ENCODE assay signal across 10 mouse cellular contexts in the genomic region with DNA sequence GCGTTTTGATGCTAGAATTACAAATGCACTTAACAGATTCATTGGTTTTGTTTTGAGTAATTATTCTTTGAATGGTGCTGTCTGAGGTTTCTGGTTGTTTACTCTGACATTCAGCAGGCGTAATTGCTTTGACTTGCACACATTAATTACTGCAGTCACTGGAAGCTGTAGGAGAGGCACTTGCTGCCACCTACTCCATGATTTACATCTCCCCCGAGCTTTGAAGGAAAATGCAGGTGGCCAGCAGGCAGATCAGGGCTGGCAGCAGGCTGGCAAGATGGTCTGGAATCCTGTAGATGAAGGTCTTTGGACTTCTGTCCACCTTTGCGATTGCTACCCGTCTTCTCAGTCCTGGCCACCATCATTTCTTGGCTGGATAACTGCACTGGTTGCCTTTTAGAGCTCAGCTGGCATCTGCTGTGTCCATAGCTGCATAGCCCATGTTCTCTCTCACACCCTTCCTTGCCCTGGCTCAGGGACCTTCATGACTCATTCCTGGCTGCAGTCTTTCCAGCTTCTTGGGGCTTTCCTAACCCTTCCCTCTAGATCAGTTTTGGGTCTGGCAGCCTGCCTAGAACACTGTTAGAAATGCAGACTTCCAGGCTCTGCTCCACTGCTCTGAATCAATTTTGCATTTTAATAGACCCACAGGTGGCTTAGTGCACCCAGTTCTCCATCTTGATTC.
DNase-seq lines count a peak whose midpoint lies in the region; ATAC-seq and TF ChIP-seq lines count a peak whose summit lies in the region.
"Had no signal": no experiment of that assay in that cellular context is flagged by ENCODE, and none has a peak within 500 bp of the region (broad histone marks: within the 10 kb centered on the region; RNA-seq: fewer than 3 reads in every experiment).

No protein-coding gene starts in this region.

- H3K4me3 ChIP-seq in hindbrain, embryonic 13.5 days: no peak overlapping the region
- H3K4me3 ChIP-seq in hindbrain, embryonic 11.5 days (ENCODE audit: low read depth, low read length): no peak overlapping the region
- H3K4me3 ChIP-seq in liver, postnatal 0 days (ENCODE audit: low read depth, low read length): no peak overlapping the region
- H3K4me3 ChIP-seq: embryonic facial prominence, embryonic 12.5 days; limb, embryonic 12.5 days had no signal

- TF ChIP-seq EP300 in liver, postnatal 0 days (IDR thresholded peaks at IDR 0.05; ENCODE audit: low read depth): no peak

- no peak for DNase-seq in hindbrain, embryonic 11.5 days (ENCODE audit: low spot score)
- peak; percentile 73 for DNase-seq in adrenal gland, adult 8-10 months
- DNase-seq in gastrocnemius, postnatal 14 days: peak; percentile 83
- DNase-seq in kidney, postnatal 14 days: peak; percentile 89
- DNase-seq in right cerebral cortex, postnatal 14 days: peak; percentile 28
- DNase-seq in liver, postnatal 0 days: no peak

- H3K27me3 ChIP-seq in hindbrain, embryonic 13.5 days: no peaks in the 10 kb centered on the region
- H3K27me3 ChIP-seq in hindbrain, embryonic 11.5 days (ENCODE audit: control insufficient read depth, insufficient read depth, low read length): no peaks in the 10 kb centered on the region
- H3K27me3 ChIP-seq in liver, postnatal 0 days (ENCODE audit: insufficient read depth, low read length): no peaks in the 10 kb centered on the region
- H3K27me3 ChIP-seq: embryonic facial prominence, embryonic 12.5 days; limb, embryonic 12.5 days had no signal

- intact Hi-C loops in gastrocnemius, postnatal 14 days (cut with DNase I; ENCODE audit: low total_unique reads): no loop called here

- H3K4me1 ChIP-seq in hindbrain, embryonic 13.5 days (replicated peaks): peaks cover 10% of the 10 kb centered on the region
- no peaks in the 10 kb centered on the region for H3K4me1 ChIP-seq in hindbrain, embryonic 11.5 days (replicated peaks; ENCODE audit: control insufficient read depth, insufficient read depth, low read length)
- no peaks in the 10 kb centered on the region for H3K4me1 ChIP-seq in liver, postnatal 0 days (ENCODE audit: insufficient read depth)

- H3K9ac ChIP-seq in hindbrain, embryonic 13.5 days: no peak overlapping the region
- H3K9ac ChIP-seq in hindbrain, embryonic 11.5 days (ENCODE audit: low read depth, low read length): no peak overlapping the region
- H3K9ac ChIP-seq in liver, postnatal 0 days (replicated peaks): no peak overlapping the region
- H3K9ac ChIP-seq: embryonic facial prominence, embryonic 12.5 days; limb, embryonic 12.5 days had no signal

- TF ChIP-seq CTCF in liver, postnatal 0 days (IDR thresholded peaks at IDR 0.05; ENCODE audit: low read depth): no peak

- H3K36me3 ChIP-seq in hindbrain, embryonic 13.5 days: no peaks in the 10 kb centered on the region
- H3K36me3 ChIP-seq in hindbrain, embryonic 11.5 days (ENCODE audit: control insufficient read depth, insufficient read depth, low read length): no peaks in the 10 kb centered on the region
- H3K36me3 ChIP-seq in liver, postnatal 0 days (replicated peaks; ENCODE audit: insufficient read depth, low read length): no peaks in the 10 kb centered on the region
- H3K36me3 ChIP-seq: embryonic facial prominence, embryonic 12.5 days; limb, embryonic 12.5 days had no signal

- H3K4me2 ChIP-seq in hindbrain, embryonic 13.5 days: no peak overlapping the region
- H3K4me2 ChIP-seq in hindbrain, embryonic 11.5 days (replicated peaks; ENCODE audit: low read depth, low read length): no peak overlapping the region
- no peak overlapping the region for H3K4me2 ChIP-seq in liver, postnatal 0 days (ENCODE audit: low read depth, low read length)
- H3K4me2 ChIP-seq: embryonic facial prominence, embryonic 12.5 days; limb, embryonic 12.5 days had no signal

- 79% methylated on average over 5 of the region's 5 CpGs for WGBS in hindbrain, embryonic 13.5 days
- 83% methylated on average over 5 of the region's 5 CpGs for WGBS in hindbrain, embryonic 11.5 days
- 74% methylated on average over 5 of the region's 5 CpGs for WGBS in liver, postnatal 0 days (ENCODE audit: insufficient replicate concordance)

- no peaks in the 10 kb centered on the region for H3K9me3 ChIP-seq in hindbrain, embryonic 13.5 days
- no peaks in the 10 kb centered on the region for H3K9me3 ChIP-seq in hindbrain, embryonic 11.5 days (ENCODE audit: control insufficient read depth, low read length)
- H3K9me3 ChIP-seq in liver, postnatal 0 days (ENCODE audit: low read length): no peaks in the 10 kb centered on the region
- H3K9me3 ChIP-seq: embryonic facial prominence, embryonic 12.5 days; limb, embryonic 12.5 days had no signal

- H3K27ac ChIP-seq in hindbrain, embryonic 13.5 days: 0 out of 2 replicates have a peak overlapping the region, but pooled peaks have one; percentile 8
- H3K27ac ChIP-seq in hindbrain, embryonic 11.5 days (ENCODE audit: low read depth, low read length): no peak overlapping the region
- H3K27ac ChIP-seq in liver, postnatal 0 days (ENCODE audit: low read depth): no peak overlapping the region
- H3K27ac ChIP-seq: embryonic facial prominence, embryonic 12.5 days; limb, embryonic 12.5 days had no signal

- no peak for ATAC-seq in hindbrain, embryonic 13.5 days (ENCODE audit: low FRiP score)
- no peak for ATAC-seq in hindbrain, embryonic 11.5 days (ENCODE audit: low FRiP score)
- ATAC-seq in monocyte, adult 5-6 weeks (replicated peaks; ENCODE audit: insufficient number of reproducible peaks, low FRiP score, low TSS enrichment, poor library complexity, severe bottlenecking): no peak
- no peak for ATAC-seq in liver, postnatal 0 days

Comparison
In these comparisons a context has a peak if more than half of its experiments do, and no peak if none do; other contexts are left out.
1. DNase-seq: peak in adrenal gland, adult 8-10 months (single experiment), gastrocnemius, postnatal 14 days (single experiment), kidney, postnatal 14 days (single experiment) and right cerebral cortex, postnatal 14 days (single experiment); none in hindbrain, embryonic 11.5 days (single experiment) and liver, postnatal 0 days (single experiment).